Mouse (Mus musculus): ENCODE data around the gene Syt5.
"Not testable (repeated sequence)": the region's sequence is repeated elsewhere in the genome, so short reads cannot be mapped to it uniquely, and the experiment has no call there.

GRCm38 (mm10) chr7:4572361-4572760 is 25.0 kb upstream of the Syt5 start:
- TF ChIP-seq CTCF (conservative IDR thresholded peaks at IDR 0.05; ENCODE audit: low read length); POU5F1 (IDR thresholded peaks at IDR 0.05; ENCODE audit: borderline replicate concordance, low read length); NANOG (IDR thresholded peaks at IDR 0.05; ENCODE audit: borderline replicate concordance, low read length): not testable (repeated sequence)
